Mouse (Mus musculus): ENCODE measurements at regions not wholly inside any gene's neighbourhood (a gene's known extent, or its start where the extent isn't known, plus 50 kb on each side); places are given as distances from the start of the nearest gene placed in this dataset.

- no peak for DNase-seq
Measured at GRCm38 (mm10) chr4:33595763-33596162, 285.7 kb downstream of the Rngtt start.

- no peak for DNase-seq
Measured at GRCm38 (mm10) chr4:33599966-33600365, 289.9 kb downstream of the Rngtt start.

GRCm38 (mm10) chr4:33600805-33601204, 290.7 kb downstream of the Rngtt start:
- no peak for DNase-seq

GRCm38 (mm10) chr4:33604636-33605035, 294.5 kb downstream of the Rngtt start:
- no peak for DNase-seq

GRCm38 (mm10) chr4:33639821-33640575, 284.4 kb upstream of the Cnr1 start:
- no peak for DNase-seq

- no peak for DNase-seq
Measured at GRCm38 (mm10) chr4:33640576-33641255, 283.7 kb upstream of the Cnr1 start.

GRCm38 (mm10) chr4:33641883-33642282, 282.5 kb upstream of the Cnr1 start:
- no peak for DNase-seq

DNA sequence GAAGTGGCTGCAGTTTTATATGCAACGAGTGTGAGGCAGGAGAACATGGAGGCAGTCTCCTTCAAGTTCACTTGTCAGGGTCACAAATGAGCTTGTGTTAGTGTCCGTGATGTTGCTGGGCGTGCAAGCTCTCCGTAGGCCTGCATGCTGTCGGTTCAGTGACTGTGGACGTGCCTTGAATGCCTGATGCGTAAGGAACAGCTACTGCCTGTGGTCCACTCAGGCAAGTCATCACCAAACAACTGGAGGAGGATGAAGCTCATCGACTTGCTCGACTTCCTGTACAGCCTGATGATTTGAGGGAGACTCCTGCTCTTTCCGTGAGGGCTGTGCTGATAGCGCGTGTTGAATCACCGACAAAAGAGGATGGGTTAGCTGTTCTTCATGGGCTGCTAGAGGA, 281.9 kb upstream of the Cnr1 start:
- DNase-seq: no peak

GRCm38 (mm10) chr4:33645217-33645616, 279.2 kb upstream of the Cnr1 start:
- no peak for DNase-seq

- DNase-seq: no peak
Measured at GRCm38 (mm10) chr4:33651292-33651691, 273.1 kb upstream of the Cnr1 start.

DNA sequence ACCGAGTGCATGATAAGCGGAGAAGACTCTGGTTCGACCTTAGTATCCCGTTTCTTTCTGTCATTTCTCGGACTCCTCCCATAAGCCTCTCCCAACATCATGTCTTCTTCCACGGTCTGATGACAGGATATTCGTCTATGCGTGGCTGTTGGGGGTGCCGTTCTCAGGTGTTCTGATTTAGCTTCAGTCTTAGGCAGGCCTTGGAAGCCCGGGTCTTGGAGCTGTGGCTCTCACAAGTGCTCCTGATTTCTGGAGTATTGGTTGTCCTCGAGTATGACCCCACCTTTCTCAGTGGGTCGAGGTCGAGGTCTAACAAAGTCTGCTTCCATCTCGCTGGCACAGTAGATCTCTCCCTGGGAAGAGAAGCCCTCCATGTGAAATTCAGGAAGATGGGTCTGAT, 264.6 kb upstream of the Cnr1 start:
- no peak for DNase-seq

DNA sequence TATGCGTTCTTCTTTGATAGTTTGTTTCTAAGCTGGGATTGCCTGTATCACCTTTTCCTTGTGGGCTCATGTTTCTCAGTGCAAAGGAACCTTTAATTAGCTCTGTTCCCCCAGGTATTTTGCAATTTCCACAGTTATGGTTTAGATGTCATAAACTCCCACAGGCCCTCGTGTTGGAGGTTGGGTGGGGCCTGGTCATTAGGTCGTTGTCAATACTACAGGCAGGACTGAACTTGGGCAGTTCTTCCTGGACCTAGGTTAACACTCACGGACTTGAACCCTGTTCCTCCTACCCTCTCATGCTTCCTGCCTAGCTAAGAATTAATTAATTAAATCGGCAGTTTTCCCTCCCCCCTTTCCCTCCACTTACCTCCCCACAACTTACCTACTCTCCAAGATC, 263.8 kb upstream of the Cnr1 start:
- no peak for DNase-seq

- no peak for DNase-seq
Measured at GRCm38 (mm10) chr4:33661862-33662261, 262.5 kb upstream of the Cnr1 start.

DNA sequence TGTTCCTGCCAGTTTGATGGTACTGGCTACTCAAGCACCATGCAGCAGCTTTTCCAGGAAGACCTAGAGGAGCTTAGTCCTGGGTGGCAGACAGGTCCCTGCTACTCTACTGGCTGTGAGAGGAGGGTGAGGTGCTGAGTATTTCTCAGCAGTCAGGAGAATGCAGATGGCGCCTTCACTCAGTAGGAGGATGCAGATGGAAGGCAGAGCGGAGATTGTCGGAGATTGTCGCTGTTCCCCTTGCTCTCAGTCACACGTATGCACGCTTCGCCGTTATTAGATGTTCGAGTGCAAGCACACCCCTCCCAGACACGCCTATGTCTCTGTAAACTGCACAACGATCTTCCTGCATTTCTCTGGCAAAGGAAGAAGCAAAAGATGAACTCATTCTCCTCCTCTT, 261.4 kb upstream of the Cnr1 start:
- DNase-seq: no peak

GRCm38 (mm10) chr4:33663616-33664473, 260.5 kb upstream of the Cnr1 start:
- DNase-seq: no peak

DNA sequence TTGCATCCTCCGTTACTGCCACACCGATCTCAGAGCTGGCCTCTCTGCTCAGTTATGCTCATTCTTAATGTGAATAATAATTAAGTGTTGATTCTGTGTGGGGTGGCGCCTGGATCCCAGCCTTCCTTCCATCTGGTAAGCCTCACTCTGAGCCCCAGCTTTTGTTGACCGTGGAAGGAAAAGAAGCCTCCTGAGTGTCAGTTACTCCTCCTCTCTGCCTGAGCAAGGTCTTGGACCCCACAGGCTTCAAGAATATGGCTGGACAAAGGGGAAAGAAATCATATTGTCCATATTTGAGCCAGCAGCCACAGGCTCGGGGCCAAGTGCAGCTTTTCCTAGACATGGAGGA, 259.9 kb upstream of the Cnr1 start:
- DNase-seq: no peak

GRCm38 (mm10) chr4:33665250-33665873, 259.0 kb upstream of the Cnr1 start:
- no peak for DNase-seq

- DNase-seq: no peak
Measured at GRCm38 (mm10) chr4:33668431-33668830, 256.0 kb upstream of the Cnr1 start.

GRCm38 (mm10) chr4:33675044-33675443, 249.3 kb upstream of the Cnr1 start:
- DNase-seq: no peak

- DNase-seq: no peak
Measured at GRCm38 (mm10) chr4:33679351-33679750, 245.0 kb upstream of the Cnr1 start.

DNA sequence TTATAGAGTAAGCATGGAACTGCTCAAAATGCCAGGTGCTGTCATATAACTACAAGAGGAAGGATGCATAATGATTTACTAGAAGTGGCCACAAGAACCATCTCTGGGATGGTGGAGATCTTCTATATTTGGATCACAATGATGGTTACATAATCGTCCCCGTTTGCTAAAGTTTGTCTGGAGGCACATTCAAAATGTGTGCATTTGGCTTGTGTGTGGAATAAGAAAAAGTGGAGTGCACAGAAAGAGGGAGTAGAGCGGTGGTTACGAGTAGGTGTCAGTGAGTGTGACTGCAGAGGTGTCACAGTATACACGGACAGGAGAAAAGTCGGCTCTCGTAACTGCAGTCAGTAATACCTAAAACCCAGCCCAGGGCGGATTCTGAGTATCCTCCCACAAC, 238.3 kb upstream of the Cnr1 start:
- no peak for DNase-seq

GRCm38 (mm10) chr4:33687434-33687833, 237.0 kb upstream of the Cnr1 start:
- no peak for DNase-seq

GRCm38 (mm10) chr4:33693441-33693840, 231.0 kb upstream of the Cnr1 start:
- DNase-seq: no peak
